Mouse (Mus musculus) c-Kit-positive CD71-negative TER-119-negative erythroid progenitor cells, embryonic 14.5 days (primary cell): ENCODE measurements at regions not wholly inside any gene's neighbourhood (a gene's known extent, or its start where the extent isn't known, plus 50 kb on each side); places are given as distances from the start of the nearest gene placed in this dataset.

Experiments
- DNase-seq: peaks from one replicate; pipeline ENCODE4 v3.0.0-alpha.2; 2013; ENCODE audit warnings: low read depth

DNA sequence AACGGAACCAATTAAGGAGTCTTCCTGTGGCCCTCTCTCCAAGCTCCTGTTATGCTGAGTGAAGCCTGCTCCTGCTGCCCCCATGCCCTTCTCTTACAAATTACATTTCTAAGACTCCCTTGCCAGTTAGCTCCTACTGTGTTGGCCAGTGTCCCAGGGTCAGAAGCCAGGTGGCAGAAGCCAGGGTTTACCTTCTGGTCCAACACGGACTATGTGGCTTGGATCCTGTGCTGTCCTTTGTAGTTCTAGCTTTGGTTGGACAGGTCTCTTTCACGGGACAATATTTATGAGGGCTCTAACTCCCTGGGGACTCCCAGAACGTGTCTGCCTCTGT lies 134.3 kb downstream of the Nufip1 start:
- DNase-seq, result no peak

DNA sequence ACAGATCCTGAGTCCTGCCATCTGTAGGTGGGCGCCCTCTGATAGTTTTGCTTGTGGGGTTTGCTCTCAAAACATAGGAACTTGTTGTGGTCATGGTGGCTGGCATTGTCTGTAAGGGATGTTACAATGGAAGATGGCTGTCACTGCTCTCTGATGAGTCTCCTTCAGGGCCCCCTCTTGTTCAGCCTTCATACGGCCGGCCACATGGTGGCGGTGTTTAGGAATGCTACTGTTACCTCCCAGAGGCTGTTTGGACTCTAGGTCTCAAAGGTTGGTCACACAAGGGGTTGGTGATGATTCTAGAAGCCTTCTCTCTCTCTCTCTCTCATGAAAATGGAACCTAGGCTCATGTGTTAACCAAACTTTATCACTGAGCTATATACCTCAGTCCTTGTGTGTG lies 137.0 kb downstream of the Nufip1 start:
- DNase-seq, result no peak

DNA sequence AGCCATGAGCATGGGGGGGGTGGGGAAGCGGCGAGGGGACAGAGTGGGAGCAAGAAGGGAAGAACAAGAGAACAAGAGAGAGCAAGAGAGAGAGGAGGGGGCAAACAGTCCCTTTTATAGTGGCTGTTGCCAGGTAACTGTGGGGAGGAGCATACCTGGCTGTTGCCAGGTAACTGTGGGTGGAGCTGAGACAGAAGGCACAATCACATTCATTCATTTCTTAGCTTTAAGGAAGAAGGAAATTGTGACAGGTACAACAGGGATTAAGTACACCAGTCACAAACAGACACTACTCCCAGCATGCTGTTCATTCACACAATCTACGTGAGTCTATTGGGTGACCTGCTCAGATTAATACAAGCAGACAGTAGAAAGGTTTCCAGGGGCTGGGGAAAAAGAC lies 143.2 kb downstream of the Nufip1 start:
- no peak for DNase-seq

DNA sequence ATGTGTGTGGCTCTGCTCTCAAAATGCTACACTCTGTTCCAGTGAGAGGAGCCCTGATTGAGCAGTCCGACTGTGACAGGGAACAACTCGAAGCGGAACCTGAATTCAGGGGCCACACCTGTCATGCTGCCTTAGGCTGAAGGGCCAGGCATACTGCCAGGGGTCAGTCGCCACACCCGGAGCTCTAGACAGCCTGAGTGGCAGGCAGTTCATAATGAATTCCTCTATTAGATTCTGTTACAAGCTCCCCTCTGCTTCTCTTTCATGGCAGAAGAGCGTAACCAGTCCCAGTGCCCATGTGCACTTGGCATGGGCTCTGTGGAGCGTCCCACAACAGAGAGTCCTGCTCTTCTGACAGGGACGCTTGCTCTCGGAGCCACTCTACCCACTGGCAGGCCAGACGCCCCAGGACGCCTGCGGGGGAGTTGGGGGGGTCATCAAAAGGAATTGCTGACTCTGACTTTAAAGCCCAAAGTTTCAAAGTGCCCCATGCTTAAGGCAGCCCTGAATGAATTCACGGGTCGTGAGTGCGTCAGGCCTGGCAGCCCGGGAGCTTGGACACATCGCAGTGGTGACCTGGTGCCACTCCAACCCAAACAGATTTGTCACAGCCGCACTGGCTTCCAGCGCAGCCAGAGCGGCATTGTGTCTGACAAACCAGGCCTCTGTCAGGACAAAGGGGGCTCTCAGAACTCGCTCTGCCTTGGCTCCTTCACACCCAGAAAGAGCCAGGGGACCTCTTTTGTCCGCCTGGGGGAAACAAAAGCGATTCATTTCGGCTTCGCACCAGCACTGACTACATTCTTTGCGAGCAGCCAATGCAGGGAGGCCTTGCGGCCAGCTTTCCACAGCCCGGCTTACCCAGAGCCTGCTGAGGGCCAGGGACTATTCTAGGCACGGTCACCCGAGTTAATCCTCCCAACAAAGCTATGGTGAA lies 144.1 kb downstream of the Nufip1 start:
- DNase-seq, result no peak

DNA sequence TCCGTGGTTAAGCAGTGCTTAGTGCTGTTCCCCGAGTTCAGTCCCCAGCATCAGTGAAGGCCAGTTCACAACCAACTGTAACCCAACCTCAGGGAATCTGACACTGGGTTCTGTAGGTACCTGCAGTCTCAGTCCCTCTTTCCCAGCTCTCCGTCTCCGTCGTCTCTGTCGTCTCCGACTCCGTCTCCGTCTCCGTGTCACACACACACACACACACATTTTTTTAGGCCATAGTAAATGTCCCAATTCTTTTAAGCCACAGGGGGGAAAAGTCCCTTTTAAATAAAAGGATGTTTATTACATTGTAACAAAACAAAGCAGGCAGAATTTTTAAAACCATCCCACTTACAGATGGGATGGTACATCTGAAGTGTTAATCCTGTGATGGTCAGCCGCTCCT lies 145.3 kb downstream of the Nufip1 start:
- no peak for DNase-seq

DNA sequence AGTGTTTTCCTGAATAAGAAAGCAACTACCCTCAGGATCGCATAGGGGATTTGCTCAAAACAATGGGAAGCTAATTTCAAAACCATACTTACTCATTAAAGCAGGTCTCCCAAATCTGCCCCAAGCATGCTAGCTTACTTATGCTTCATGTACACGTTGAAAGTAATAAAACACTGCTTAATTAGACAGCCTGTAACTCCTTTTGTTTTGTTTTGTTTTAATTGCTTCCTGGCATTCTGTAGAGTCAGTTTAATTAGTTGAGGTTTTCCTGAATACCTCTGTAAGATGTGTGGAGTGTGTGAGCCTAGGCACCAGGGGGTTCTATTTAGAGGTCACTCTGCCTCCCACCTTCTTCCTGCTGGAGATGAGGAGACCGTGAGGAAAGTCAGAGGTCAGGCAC lies 147.9 kb downstream of the Nufip1 start:
- DNase-seq, result no peak

DNA sequence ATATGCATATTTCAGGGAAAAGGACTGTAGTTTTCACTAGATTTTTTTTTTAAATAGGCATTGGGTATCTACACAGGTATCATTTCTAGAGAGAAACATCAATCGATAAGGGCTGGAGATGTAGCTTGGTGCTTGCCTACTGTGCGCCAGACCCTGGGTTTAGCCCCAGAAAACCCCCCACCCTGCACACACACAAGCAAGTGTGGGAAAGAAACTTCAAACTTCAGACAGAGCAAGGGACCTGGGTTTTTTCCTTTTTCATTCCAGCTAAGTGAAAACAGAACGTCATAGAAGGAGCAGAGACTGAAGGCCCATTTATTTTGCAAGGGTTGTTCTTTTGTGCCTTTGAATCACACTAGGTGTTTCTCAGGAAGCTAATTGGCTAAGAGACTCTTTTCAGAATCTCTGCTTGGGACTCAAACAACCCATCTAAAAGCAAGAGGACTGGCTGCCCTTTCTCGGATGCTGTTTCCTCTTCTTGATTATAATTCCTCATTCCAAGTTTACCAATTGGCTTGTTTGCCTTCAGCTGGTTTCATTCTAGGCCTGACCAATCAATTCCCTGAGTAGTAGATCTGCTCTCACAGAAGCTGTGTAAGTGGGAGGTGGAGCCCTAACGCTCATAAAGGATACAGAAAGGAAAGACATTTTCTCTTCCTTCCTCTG lies 150.1 kb downstream of the Nufip1 start:
- no peak for DNase-seq

DNA sequence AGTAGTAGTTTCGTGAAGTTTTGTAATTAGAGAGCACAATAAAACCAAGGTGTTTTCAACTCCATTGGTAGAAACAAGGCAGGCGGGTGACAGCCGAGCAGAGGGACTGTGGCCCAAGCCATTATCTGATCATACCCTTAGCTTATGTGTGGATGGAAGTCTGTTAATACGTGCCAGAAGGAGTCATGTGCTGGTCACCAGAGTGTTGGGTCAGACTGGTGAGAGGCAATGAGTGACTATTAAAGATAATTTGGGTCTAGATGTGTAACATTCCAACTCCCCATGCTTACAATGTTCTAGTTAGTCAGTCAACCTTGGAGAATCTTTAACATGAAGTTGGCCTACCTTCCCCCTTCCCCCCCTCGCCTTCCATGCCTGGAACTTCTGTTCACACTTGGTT lies 151.1 kb upstream of the Tsc22d1 start:
- no peak for DNase-seq

DNA sequence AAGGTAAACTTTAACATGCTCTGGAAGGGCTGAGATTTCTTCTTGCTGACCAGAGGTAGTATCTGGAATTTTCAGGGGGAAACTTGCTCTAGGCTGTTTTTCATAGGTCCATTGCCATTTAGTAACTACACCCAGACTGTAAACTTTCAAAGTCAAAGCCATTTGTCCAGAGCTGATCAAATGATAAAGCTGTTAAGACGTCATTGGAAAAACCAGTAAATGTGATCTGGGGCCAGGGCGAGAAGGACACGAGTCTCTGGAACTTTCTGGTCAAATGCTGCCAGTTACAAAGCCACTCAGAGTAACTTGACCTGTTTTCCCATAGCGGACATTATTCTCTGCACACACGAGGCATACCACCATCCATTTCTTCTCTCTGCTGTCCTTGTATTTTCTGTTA lies 148.9 kb upstream of the Tsc22d1 start:
- no peak for DNase-seq

DNA sequence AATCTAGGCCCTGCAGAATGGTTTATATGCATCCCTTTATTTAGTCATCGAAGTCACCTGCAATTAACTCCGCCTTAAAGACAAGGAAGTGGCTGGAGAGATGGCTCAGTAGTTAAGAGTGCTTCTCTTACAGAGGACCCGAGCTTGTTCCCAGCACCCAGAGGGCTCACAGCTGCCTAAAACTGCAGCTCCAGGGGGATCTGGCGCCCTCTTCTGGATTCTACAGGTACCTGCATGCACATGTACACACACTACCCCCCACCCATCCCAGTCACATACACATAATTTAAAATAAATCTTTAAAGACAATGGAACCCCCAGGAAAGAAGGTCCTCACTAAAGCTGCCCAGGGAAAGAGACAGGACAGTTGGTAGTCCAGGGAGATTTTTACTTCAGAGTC lies 148.5 kb upstream of the Tsc22d1 start:
- no peak for DNase-seq

DNA sequence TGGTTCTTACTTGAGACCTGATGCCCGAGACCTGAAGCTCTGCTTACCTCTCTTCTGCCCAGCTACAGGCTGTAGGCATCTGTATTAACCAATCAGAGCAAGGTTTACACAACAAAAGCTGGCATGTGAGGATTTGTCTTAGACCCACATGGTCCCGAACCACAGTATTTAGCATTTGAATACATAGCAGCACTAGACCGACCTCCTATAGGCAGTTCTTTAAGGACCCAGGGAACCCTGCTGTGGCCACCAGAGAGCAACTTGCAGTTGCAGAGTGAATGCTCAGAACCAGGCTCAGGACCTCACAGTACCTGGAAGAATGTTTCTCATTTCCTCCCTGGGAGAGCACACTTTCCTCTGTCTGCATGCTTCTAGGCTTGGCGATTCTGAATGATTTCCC lies 147.7 kb upstream of the Tsc22d1 start:
- no peak for DNase-seq

DNA sequence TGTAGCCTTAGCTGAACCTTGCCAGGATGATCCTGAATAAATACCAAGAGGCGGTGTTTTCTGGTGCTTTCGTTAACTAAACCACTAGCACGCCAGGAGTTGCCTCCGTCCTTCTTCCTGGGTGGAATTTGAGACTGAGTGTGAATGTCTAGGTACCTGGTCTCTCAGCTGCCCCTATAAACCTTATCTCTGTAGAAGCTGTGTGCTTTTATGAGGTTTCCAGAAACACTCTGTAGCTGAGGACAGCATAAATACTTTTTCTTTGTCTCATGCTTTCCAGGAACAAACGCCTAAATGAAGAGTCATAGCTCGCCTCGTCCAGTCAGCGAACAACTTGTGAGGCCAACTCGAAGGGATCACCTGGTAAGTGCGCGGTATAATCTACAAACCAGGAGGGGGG lies 143.6 kb upstream of the Tsc22d1 start:
- DNase-seq, result no peak

DNA sequence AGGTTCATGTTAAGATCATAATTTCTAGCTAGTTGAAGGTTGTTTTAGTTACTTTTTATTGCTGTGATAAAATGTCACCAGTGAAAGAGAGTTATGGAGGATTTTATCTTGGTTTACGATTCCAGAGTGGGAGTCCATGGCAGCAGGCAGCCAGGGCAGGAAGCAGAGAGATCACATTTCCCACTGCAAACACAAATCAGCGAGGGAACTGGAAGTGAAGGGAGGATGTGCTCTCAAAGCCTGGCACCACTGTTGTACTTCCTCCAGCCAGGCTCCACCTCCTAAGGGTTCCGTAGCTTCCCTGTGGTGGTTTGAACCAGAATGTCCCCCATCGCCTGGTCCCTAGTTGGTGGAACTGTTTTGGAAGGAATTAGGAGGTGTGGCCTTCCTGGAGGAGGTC lies 141.9 kb upstream of the Tsc22d1 start:
- DNase-seq, result no peak

DNA sequence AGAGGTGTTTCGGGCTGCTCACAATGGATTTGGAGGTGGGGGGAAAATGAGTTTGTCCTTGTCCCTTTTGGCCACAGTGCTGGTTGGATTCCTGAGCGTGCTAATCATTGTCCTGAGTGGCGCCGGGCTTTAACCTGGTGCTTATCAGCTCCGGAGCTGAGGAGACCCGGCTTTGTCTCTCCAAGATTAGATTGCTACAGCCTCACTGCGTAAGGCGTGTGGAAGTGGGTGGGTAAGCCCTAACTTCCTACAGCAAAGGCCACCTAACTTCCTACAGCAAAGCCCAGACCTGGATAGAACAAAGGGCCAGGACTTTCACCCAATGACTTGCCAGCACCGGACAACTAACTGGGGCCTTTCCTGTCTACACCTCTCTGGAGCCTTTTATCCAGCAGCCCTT lies 138.1 kb upstream of the Tsc22d1 start:
- no peak for DNase-seq

DNA sequence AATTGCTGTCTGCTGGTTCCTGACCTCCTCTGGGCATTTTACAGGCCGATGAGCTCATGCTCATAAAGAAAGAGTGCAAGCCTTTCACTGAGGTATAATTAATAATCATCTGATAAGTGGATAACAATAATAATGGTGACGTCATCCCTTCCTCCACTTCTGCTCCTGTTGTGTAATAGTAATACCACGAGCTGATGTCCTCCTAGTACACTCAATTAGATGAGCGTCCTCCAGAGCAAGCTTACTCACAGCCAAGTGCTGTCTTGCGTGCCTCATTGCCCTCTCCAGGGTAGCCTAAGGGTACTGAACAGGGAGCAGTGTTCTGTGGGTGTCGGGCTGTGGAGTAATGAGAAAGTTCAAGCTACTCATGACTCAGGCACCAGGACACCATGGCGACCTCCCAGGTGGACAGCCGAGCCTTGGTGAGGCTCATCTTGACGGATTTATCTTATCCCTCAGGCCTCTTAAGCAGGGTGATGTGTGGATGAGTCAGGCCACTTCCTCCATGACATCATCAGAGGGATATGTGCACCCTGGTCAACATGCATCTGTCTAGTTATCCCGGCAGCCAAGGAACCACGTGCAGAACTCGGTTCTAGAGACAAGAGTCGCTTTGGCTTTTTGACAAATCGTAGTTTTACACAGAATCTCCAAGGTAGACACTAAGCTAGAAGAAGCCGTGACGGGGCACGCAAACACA lies 135.9 kb upstream of the Tsc22d1 start:
- no peak for DNase-seq

DNA sequence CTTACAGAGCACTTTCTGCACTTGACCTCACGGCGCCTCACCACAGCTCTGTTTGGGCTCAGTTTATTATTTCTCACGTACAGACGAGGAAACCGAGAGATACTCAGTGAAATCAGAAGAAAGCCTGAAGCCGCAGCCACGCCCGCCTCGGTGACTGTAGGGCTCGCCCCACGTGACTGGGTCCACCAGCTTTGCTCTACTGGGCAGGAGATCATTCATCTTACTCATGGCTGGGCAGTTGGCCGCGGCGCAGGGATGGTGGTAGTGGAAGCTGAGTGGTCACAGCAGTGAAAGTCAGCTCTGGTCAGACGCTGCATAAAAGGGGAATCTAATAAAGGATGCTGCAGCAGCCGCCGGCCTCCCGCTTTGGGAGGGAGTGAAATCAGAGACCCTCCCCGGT lies 135.2 kb upstream of the Tsc22d1 start:
- DNase-seq, result no peak

DNA sequence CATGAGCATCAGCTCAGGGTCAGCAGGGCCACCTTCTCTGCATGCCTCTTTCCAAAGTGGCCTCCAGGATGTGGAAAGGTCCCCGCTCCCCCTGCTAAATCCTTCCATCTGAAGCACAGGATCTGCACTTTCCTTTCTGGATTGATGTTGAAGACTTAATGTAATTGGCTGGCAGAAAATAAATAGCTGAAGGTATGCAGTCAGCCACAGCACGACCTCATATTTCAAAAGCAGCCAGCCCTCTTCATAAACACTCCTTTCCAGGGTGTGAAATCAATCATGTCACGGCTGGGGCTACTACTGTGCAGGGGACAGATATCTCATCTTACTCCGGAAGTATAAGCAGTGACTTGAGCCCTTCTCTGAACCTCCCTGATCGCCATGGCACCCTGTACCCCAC lies 132.9 kb upstream of the Tsc22d1 start:
- no peak for DNase-seq

DNA sequence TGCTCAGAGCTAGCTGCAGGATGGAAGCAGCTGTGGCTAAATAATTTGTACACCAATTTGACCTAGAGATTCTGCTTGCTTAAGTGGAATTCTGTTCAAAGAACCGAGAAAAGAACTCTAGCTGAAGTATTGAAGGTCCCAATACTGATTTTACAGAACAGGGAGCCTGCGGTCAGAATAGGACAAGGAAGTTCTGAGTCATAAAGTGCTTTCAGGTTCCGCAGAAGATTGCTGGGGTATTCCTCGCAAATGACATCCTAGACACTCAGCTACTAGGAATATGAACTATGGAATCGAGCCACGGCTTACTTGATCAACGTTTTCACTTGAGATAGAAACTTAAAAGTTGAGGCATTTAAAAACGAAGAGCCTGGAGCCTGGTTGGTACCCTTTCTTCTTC lies 127.0 kb upstream of the Tsc22d1 start:
- DNase-seq, result no peak

DNA sequence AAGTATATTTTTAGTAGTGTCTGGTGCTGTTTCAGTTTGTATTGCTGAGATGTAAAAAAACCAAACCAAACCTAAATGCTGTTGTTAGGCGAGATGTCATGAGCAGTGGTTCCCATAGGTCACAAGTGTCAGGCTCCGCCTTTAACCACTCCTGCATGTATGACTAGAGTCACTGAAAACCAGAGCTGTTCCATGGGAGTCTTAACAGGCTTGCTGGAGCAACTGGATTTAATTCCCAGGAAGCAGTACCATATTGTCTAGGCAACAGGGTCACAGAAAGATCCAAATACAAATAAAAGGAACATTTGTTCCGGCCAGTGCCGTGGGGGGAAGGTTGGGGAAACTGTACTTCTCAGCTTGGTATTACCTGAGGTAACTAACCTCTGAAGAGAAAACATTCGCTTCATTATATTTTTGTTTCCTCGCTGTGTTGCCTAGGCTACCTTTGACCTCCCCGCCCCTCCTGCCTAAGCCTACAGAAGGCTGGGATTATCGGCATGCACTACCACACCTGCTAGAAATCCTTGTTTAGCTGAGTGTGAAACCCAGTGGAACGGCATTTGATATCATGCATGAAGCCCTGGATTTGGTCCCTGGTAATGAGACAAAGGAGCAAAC lies 124.3 kb upstream of the Tsc22d1 start:
- DNase-seq, result no peak

DNA sequence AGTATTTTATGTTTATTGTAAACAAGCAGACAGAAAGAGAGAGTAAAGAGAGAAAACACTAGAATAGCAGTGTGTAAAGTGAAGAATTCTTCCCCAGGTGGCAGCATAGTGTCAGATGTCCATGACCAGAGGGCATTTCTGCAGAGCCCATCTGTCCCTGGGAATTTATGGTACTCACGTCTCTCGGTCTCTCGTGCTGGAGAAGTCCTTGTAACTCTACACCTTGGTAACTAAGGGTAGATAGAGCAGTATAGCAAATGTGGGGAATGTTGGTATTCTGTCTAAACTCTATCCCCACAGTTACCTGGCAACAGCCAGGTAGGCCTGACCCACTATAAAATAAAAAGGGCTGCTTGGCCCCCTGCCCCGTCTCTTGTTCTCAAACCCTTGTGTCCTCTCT lies 122.5 kb upstream of the Tsc22d1 start:
- DNase-seq, result no peak

DNA sequence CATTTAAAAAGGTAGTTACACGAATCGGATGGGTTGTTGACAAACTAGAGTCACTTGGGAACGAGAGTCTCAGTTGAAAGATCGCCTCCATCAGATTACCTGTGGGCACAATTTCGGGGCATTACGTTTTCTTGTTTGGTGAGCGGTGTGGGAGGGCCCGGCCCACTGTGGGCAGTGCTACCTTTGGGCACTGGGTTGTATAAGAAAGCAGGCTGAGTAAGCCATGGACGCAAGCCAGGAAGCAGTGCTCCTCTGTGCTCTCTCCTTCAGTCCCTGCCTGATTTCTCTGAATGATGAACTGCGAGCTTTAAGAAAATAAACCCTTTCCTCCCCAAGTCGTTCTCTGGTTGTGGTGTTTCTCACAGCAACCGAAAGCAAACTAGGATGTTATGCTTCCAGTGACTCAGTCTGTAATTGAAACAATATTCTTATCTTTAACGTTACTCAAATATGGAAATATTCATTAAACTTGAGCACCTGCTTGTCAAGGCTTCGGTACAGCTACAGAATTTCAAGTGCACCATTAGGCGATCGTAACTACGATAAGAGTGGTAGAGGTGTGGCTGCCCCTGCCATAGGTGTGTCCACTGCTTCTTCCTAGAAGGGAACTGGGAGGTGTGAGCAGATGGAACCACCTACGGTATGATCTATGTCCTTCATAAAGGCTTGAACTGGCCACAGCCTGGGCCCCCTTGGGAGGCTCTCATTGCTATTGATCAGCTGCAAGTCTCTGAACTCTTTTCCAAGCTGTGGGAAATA lies 119.2 kb upstream of the Tsc22d1 start:
- no peak for DNase-seq

DNA sequence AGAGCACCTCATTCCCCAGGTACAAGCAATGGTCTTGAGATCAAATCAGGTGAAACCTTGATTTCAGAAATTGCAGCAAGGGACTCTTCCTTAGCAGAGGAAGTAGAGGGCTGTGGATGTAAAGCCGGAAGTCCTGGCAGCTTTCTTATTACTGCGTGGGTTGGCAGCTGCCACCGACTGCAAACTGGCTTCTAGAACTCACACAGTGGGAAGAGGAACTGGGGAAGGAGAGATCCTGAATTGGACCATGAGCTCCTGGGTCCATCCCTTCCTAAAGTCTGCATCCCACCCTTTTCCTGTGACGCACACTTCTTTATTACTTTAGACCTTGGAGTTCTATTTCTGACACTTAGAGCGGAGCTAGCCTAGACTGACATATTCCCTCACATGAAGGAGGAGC lies 116.9 kb upstream of the Tsc22d1 start:
- no peak for DNase-seq
